Mouse (Mus musculus) small intestine, adult 2 months (tissue): ENCODE results near the gene Ccl28.
"Not testable (repeated sequence)": the region's sequence is repeated elsewhere in the genome, so short reads cannot be mapped to it uniquely, and the experiment has no call there.

Experiments used
- CTCF ChIP-seq: fragments of 200-500 bp; IDR thresholded peaks from 2 replicates; pipeline ENCODE4 v1.5.1; 2012; ENCODE audit warnings: low read depth, mild to moderate bottlenecking, control low read depth, inconsistent platforms, low read length, moderate library complexity, mixed read lengths; ENCODE audit not compliant: insufficient replicate concordance, insufficient read length; ENCODE audit errors: extremely low read depth
- POLR2A ChIP-seq: fragments of 200-500 bp; IDR thresholded peaks from 2 replicates; pipeline ENCODE4 v1.6.1; 2012; ENCODE audit warnings: low read depth, mild to moderate bottlenecking, control low read depth, inconsistent platforms, low read length, moderate library complexity

GRCm38 (mm10) chr13:119602688-119603331, 20.8 kb upstream of the Ccl28 start:
- TF ChIP-seq CTCF, POLR2A: not testable (repeated sequence)
